Mouse (Mus musculus): ENCODE measurements around the gene Gm19965.

Gm19965 gene

GRCm38 (mm10) chr1:116802683-116803082 is at the start of gene Gm19965:
Gm19965 (plus strand) TSS chr1:116802983.
- DNase-seq = no peak

- DNase-seq = no peak
These were observed 20.3 kb upstream of the Gm19965 start for GRCm38 (mm10) chr1:116782471-116782989.

Measured in spleen, adult 18-20 months (tissue).